9 mouse cellular contexts compared by ENCODE assay signal in the genomic region with DNA sequence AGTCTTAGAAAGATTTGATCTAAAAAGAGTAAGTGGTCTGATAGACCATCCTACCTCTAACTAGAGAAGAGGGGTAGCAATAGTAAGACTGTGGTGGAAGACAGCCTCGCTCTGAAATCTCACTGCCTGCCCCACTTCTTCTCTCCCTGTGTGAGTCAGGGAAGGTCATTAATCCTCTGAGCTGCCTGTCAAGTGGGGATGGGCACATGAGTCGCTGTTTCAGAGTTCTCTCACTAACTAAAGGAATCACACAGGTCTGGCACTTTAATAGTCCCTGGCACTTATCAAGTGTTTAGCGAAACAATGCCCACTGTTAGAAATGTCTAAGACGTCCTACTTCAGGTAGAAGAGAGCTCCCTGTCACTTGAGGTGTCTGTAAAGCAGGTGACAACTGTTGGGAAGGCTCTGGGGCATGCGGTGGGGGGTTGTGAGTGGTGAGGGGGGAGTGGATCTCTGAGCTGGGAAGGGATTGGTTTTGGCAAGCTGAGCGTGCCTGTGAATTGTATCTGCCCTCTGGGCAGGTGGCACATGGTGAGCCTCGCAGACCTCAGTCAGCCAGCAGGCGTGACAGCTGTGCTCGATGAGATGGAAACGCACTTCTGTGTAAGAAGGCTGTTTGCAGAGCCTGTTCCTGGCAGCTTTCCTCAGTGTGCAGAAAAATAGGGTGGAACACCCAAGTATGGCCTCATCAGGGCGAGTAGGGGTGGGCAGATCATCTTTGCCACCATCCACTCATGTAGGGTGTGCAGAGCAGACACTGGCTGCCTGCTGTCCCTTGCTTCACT. TPM values are rescaled to one million over a fixed set of nuclear protein-coding genes. Genes with fewer than 3 reads are reported as not detected.
DNase-seq lines count a peak whose midpoint lies in the region; ATAC-seq and TF ChIP-seq lines count a peak whose summit lies in the region.
"Had no signal": no experiment of that assay in that cellular context is flagged by ENCODE, and none has a peak within 500 bp of the region (broad histone marks: within the 10 kb centered on the region; RNA-seq: fewer than 3 reads in every experiment).

No protein-coding gene starts in this region.

- H3K36me3 ChIP-seq in kidney, postnatal 0 days (ENCODE audit: insufficient read depth, low read length), result no peaks in the 10 kb centered on the region
- H3K36me3 ChIP-seq: heart, embryonic 13.5 days had no signal

- H3K4me3 ChIP-seq in kidney, postnatal 0 days (replicated peaks; ENCODE audit: low read depth, low read length), result no peak overlapping the region
- no peak overlapping the region for H3K4me3 ChIP-seq in gastrocnemius, adult 2 months
- H3K4me3 ChIP-seq: heart, embryonic 13.5 days had no signal

- no peaks in the 10 kb centered on the region for H3K9me3 ChIP-seq in kidney, postnatal 0 days (replicated peaks; ENCODE audit: low read length)
- H3K9me3 ChIP-seq: heart, embryonic 13.5 days had no signal

- intact Hi-C loops in gastrocnemius, adult 2 months (cut with DNase I), result loop anchor here (10.0 kb wide), 1 partner anchor 382 kb away; a partner anchor contains a TSS
- intact Hi-C loops in heart, postnatal 10 days (cut with DNase I), result loop anchor here (10.0 kb wide), 1 partner anchor 832 kb away; no protein-coding TSS in a partner anchor

- WGBS in kidney, postnatal 0 days, result 43% methylated on average over 11 of the region's 11 CpGs

- H3K4me1 ChIP-seq in kidney, postnatal 0 days (replicated peaks; ENCODE audit: insufficient read depth, low read length), result no peaks in the 10 kb centered on the region

- no peak for DNase-seq in kidney, postnatal 0 days (ENCODE audit: low spot score)
- no peak for DNase-seq in kidney, adult 9 months
- DNase-seq in cerebellum, postnatal 14 days, result peak; percentile 73 to 81
- peak; percentile 73 for DNase-seq in layer of hippocampus, adult 9-11 months
- peak; percentile 88 for DNase-seq in retina, postnatal 1 day
- DNase-seq in gastrocnemius, adult 2 months, result no peak
- DNase-seq in heart, postnatal 10 days, result no peak

- no peak overlapping the region for H3K27ac ChIP-seq in kidney, postnatal 0 days
- H3K27ac ChIP-seq in gastrocnemius, adult 2 months, result no peak overlapping the region
- H3K27ac ChIP-seq: heart, embryonic 13.5 days had no signal

- no peak overlapping the region for H3K4me2 ChIP-seq in kidney, postnatal 0 days (ENCODE audit: low read length)
- H3K4me2 ChIP-seq: heart, embryonic 13.5 days had no signal

- no peak for TF ChIP-seq CTCF in kidney, postnatal 0 days (IDR thresholded peaks at IDR 0.05; ENCODE audit: low read depth)
- no peak for TF ChIP-seq CTCF in gastrocnemius, adult 2 months (IDR thresholded peaks at IDR 0.05)

- no peak overlapping the region for H3K9ac ChIP-seq in kidney, postnatal 0 days (ENCODE audit: low read depth, low read length)
- H3K9ac ChIP-seq: heart, embryonic 13.5 days had no signal

- no peaks in the 10 kb centered on the region for H3K27me3 ChIP-seq in kidney, postnatal 0 days (ENCODE audit: insufficient read depth, low read length)

- ATAC-seq in kidney, postnatal 0 days (replicated peaks; ENCODE audit: low FRiP score, low read depth), result 0 out of 2 replicates have a peak, but pooled peaks have one; percentile 23
- ATAC-seq in erythroid progenitor cell, adult 5-6 weeks (replicated peaks; ENCODE audit: low FRiP score, poor library complexity, severe bottlenecking), result no peak

RNA-seq across cellular contexts. Expression of a gene that starts 57.9 kb away (rescaled TPM):
- 1.3 and 2.0 TPM in 2 replicates for polyA plus RNA-seq in kidney, postnatal 0 days (2015; fragmentation: Nextera tagmentation; extraction: Ambion mirVana)
- total RNA-seq in erythroid progenitor cell, adult 5-6 weeks (2015; ENCODE audit: low replicate concordance), result not detected in 2 replicates
- not detected in 2 replicates for total RNA-seq in erythroid progenitor cell, adult 5-6 weeks (2017; ENCODE audit: low replicate concordance)
- total RNA-seq in gastrocnemius, adult 2 months (2021), result 100 to 1,000 TPM in 1 of 2 experiments, 10 to 100 TPM in 1; 60.5 to 195 TPM
- 10 to 100 TPM in 1 of 2 experiments, 1 to 10 TPM in 1; 8.9 to 12.4 TPM for total RNA-seq in heart, postnatal 10 days (2021)

Comparison
In these comparisons a context has a peak if more than half of its experiments do, and no peak if none do; other contexts are left out.
1. DNase-seq: peak in cerebellum, postnatal 14 days (2 of 2), layer of hippocampus, adult 9-11 months (single experiment) and retina, postnatal 1 day (single experiment); none in kidney, postnatal 0 days (single experiment), kidney, adult 9 months (single experiment), gastrocnemius, adult 2 months (single experiment) and heart, postnatal 10 days (0 of 2).
2. RNA of a gene that starts 57.9 kb away (total RNA-seq): 60.5 to 195 TPM in gastrocnemius, adult 2 months and 8.9 to 12.4 TPM in heart, postnatal 10 days; not detected in erythroid progenitor cell, adult 5-6 weeks; every median in the first group is over 4 times any median in the second.